ENCODE assay signal across 21 mouse cellular contexts in the genomic region with DNA sequence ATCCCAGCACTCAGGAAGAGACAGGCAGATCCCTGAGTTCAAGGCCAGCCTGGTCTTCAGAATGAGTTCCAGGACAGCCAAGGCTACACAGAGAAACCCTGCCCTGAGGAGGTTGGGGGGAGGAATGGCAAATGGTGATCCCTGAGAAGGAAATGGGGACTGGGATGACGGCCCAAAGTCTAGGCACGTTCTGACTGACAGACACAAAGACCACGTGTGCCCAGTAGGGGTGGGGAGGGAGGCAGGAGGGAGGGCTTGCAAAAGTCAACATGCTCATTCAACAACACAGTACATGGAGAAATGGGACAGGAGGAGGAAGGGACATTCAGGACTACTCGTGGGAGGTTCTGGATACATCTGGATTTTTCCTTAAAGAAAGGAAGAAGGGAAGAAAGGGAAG. TPM values are rescaled to one million over a fixed set of nuclear protein-coding genes. Genes with fewer than 3 reads are reported as not detected.
"Had no signal": no experiment of that assay in that cellular context is flagged by ENCODE, and none has a peak within 500 bp of the region (broad histone marks: within the 10 kb centered on the region; RNA-seq: fewer than 3 reads in every experiment).

No protein-coding gene starts in this region.

- DNase-seq: gastrocnemius, postnatal 14 days; gastrocnemius, postnatal 36 days; heart, adult 2 months; heart, postnatal 10 days; heart, postnatal 4 days; kidney, adult 18-20 months; kidney, adult 8-10 months; kidney, postnatal 10 days; kidney, postnatal 25 days; kidney, postnatal 4 days; liver; liver, embryonic 13.5 days had no signal

- H3K27ac ChIP-seq: heart, adult 2 months; hindbrain, embryonic 10.5 days; hindbrain, embryonic 12.5 days; hindbrain, embryonic 14.5 days; intestine, embryonic 15.5 days; layer of hippocampus, adult 2 months; limb, embryonic 10.5 days; limb, embryonic 12.5 days; liver, embryonic 13.5 days; liver, embryonic 15.5 days had no signal

- H3K4me3 ChIP-seq: heart, adult 2 months; hindbrain, embryonic 10.5 days; hindbrain, embryonic 12.5 days; intestine, embryonic 15.5 days; layer of hippocampus, adult 2 months; limb, embryonic 10.5 days; limb, embryonic 12.5 days; liver, embryonic 13.5 days; liver, embryonic 15.5 days had no signal

RNA-seq across cellular contexts. Expression of a gene that starts 1.7 kb away (rescaled TPM):
- total RNA-seq: granulocyte monocyte progenitor cell, adult 5-6 weeks had no signal
